Mouse (Mus musculus) G1E-ER4 (cell line): ENCODE results near the gene Vmn2r2. TPM values are rescaled to one million over a fixed set of nuclear protein-coding genes. Genes with fewer than 3 reads are reported as not detected.

Experiments
- GATA1 ChIP-seq: IDR thresholded peaks from one replicate; pipeline ENCODE4 v1.8.0; 2012; ENCODE audit warnings: low read length, inconsistent platforms
- polyA plus RNA-seq: library from polyadenylated mRNA; stranded (reverse); fragments of >175 nt; gene quantifications from 2 replicates; pipeline ENCODE4 v1.2.3, GENCODE M21; 2012

Gene Vmn2r2
- not detected in 2 replicates for polyA plus RNA-seq

GRCm38 (mm10) chr3:64141878-64142508 is at the start of gene Vmn2r2:
Vmn2r2 (minus strand) TSS chr3:64141928.
- no peak for TF ChIP-seq GATA1

GRCm38 (mm10) chr3:64113352-64114046 is 28.2 kb downstream of the Vmn2r2 start:
- TF ChIP-seq GATA1: no peak

- no peak for TF ChIP-seq GATA1
Observed at GRCm38 (mm10) chr3:64112707-64113106, 29.0 kb downstream of the Vmn2r2 start.

- TF ChIP-seq GATA1: no peak
Observed at GRCm38 (mm10) chr3:64081247-64081646, 60.5 kb downstream of the Vmn2r2 start, which contains the start of gene Vmn2r1. Vmn2r1 (plus strand) TSS chr3:64081547.

Other genes with a start within 250 kb of the Vmn2r2 start
- gene Plch1, start 242.5 kb downstream of the Vmn2r2 start, polyA plus RNA-seq: not detected in 2 replicates
- 5.4 and 8.1 TPM in 2 replicates for gene E130311K13Rik, start 212.5 kb downstream of the Vmn2r2 start, polyA plus RNA-seq
- 16.5 and 22.1 TPM in 2 replicates for gene Slc33a1, start 177.2 kb downstream of the Vmn2r2 start, polyA plus RNA-seq
- gene Gmps, start 165.8 kb downstream of the Vmn2r2 start, polyA plus RNA-seq: 3.3 and 3.6 TPM in 2 replicates
- not detected in 2 replicates for gene Vmn2r1, start 60.4 kb downstream of the Vmn2r2 start, polyA plus RNA-seq
- not detected in 2 replicates for gene Vmn2r3, start 147.8 kb upstream of the Vmn2r2 start, polyA plus RNA-seq